Mouse (Mus musculus) myocyte (in vitro differentiated cells): ENCODE results near the gene Mto1. TPM values are rescaled to one million over a fixed set of nuclear protein-coding genes. Genes with fewer than 3 reads are reported as not detected.
"Not testable (repeated sequence)": the region's sequence is repeated elsewhere in the genome, so short reads cannot be mapped to it uniquely, and the experiment has no call there.

Experiments
- H3K27me3 ChIP-seq: one replicate; pipeline ENCODE4 v1.6.1; 2011; ENCODE audit not compliant: control insufficient read depth, insufficient read depth, insufficient read length
- H3K36me3 ChIP-seq: one replicate; pipeline ENCODE4 v1.6.1; 2011; ENCODE audit not compliant: control insufficient read depth, insufficient read depth
- H3K4me2 ChIP-seq: one replicate; pipeline ENCODE4 v1.6.1; 2011; ENCODE audit warnings: low read depth, control low read depth
- H3K4me3 ChIP-seq: one replicate; pipeline ENCODE4 v1.5.1; 2011; ENCODE audit warnings: mild to moderate bottlenecking, control low read depth, moderate library complexity
- H3K79me2 ChIP-seq: one replicate; pipeline ENCODE4 v1.6.1; 2011; ENCODE audit not compliant: control insufficient read depth, insufficient read depth
- H3ac ChIP-seq: one replicate; pipeline ENCODE4 v1.6.1; 2011; ENCODE audit not compliant: control insufficient read depth, insufficient read length
- CEBPB ChIP-seq: IDR thresholded peaks from 2 replicates; pipeline ENCODE4 v1.6.1; 2011; ENCODE audit warnings: mild to moderate bottlenecking, moderate library complexity; ENCODE audit not compliant: poor library complexity, insufficient read depth, severe bottlenecking
- E2F4 ChIP-seq: IDR thresholded peaks from one replicate; pipeline ENCODE4 v1.6.1; 2011; ENCODE audit warnings: mild to moderate bottlenecking, control low read depth, moderate library complexity; ENCODE audit not compliant: insufficient read depth
- MAX ChIP-seq: IDR thresholded peaks from one replicate; pipeline ENCODE4 v1.6.1; 2011; ENCODE audit warnings: low read depth, mild to moderate bottlenecking, control low read depth
- MYOD1 ChIP-seq, 3 experiments: IDR thresholded peaks; one replicate each; pipeline ENCODE4 v1.6.1; 2011; ENCODE audit warnings: control low read depth in 2 of 3, low read depth in 2 of 3, mild to moderate bottlenecking in 2 of 3, moderate library complexity in 1 of 3; ENCODE audit not compliant: insufficient read length in 2 of 3, control insufficient read depth in 1 of 3
- MYOG ChIP-seq, 3 experiments: IDR thresholded peaks; one replicate each; pipeline ENCODE4 v1.6.1; 2011; ENCODE audit warnings: control low read depth in 2 of 3, low read depth in 2 of 3, mild to moderate bottlenecking in 2 of 3; ENCODE audit not compliant: insufficient read length in 2 of 3, control insufficient read depth in 1 of 3, insufficient read depth in 1 of 3
- POLR2A ChIP-seq: IDR thresholded peaks from one replicate; pipeline ENCODE4 v1.6.1; 2011; ENCODE audit warnings: low read depth, mild to moderate bottlenecking, control low read depth, moderate library complexity; ENCODE audit not compliant: insufficient read length
- POLR2AphosphoS2 ChIP-seq: IDR thresholded peaks from one replicate; pipeline ENCODE4 v1.6.1; 2011; ENCODE audit warnings: low read depth, control low read depth; ENCODE audit not compliant: insufficient read length
- REST ChIP-seq: IDR thresholded peaks from one replicate; pipeline ENCODE4 v1.6.1; 2011; ENCODE audit warnings: mild to moderate bottlenecking, control low read depth, moderate library complexity; ENCODE audit not compliant: insufficient read depth, insufficient read length
- SRF ChIP-seq: IDR thresholded peaks from one replicate; pipeline ENCODE4 v1.6.1; 2011; ENCODE audit warnings: low read depth; ENCODE audit not compliant: control insufficient read depth, insufficient read length
- TCF12 ChIP-seq: IDR thresholded peaks from one replicate; pipeline ENCODE4 v1.6.1; 2011; ENCODE audit warnings: mild to moderate bottlenecking, control low read depth; ENCODE audit not compliant: poor library complexity, insufficient read depth, severe bottlenecking
- TCF3 ChIP-seq: IDR thresholded peaks from one replicate; pipeline ENCODE4 v1.6.1; 2011; ENCODE audit warnings: low read depth, control low read depth; ENCODE audit not compliant: insufficient read length
- USF1 ChIP-seq: IDR thresholded peaks from one replicate; pipeline ENCODE4 v1.6.1; 2011; ENCODE audit warnings: low read depth, mild to moderate bottlenecking, control low read depth, moderate library complexity
- polyA plus RNA-seq: library from polyadenylated mRNA; unstranded; fragments of >200 nt; fragmentation: generic; extraction: Trizol; gene quantifications from one replicate; pipeline ENCODE4 v1.2.1, GENCODE M21; 2012; ENCODE audit warnings: missing spikeins

The Mto1 gene
- polyA plus RNA-seq, 1 experiment, result 10.8 TPM

DNA sequence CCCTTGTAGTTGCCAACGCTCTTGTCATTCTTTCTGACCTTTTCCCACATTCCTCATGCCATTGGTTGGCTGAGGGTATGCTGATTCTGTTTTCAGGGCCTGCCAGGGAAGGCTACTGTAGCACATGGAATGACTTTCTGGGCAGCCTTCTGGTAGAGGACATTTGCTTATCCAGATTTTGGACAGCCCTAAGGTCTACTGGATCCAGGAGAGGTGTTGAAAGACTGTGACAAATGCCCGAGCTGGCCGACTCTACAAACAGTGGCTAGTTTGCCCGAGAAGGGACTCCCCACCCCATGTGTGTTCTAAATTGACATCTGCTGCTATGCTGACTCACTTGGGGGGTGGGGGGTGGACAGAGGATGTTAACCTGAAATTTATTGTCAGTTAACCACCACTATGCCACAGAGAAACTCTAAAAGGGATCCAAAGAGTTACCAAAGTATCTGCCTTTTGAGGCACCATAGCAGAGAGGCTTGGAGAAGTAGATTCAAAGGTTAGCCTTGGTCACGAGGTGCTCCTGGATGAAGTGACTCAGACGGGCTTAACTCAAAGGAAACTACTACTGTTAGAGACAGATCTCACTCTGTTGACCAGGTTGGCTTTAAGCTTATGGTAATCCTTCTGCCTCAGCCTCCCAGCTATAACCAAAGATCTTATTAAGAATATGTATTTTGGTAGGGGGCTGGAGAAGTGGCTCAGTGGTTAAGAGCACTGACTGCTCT, 65.9 kb downstream of the Mto1 start:
- Histone ChIP-seq H3K79me2 (no peaks in the 10 kb centered on the region), H3ac (no peak overlapping the region), H3K27me3 (no peaks in the 10 kb centered on the region), H3K36me3 (no peaks in the 10 kb centered on the region), H3K4me3 (no peak overlapping the region), H3K4me2 (peak overlapping the region; percentile 46)
- no peak for TF ChIP-seq MAX
- peak in 2 of 3 experiments; percentile 4 to 68 for TF ChIP-seq MYOD1 (IDR thresholded peaks at IDR 0.05; ENCODE audit: control insufficient read depth in 1 of 3, insufficient read length in 2 of 3, low read depth in 2 of 3)
- TF ChIP-seq TCF12, result no peak
- TF ChIP-seq E2F4, result no peak
- TF ChIP-seq TCF3, result no peak
- TF ChIP-seq USF1, result peak; percentile 71
- no peak for TF ChIP-seq SRF
- no peak for TF ChIP-seq CEBPB
- TF ChIP-seq REST, result no peak
- TF ChIP-seq MYOG (IDR thresholded peaks at IDR 0.05; ENCODE audit: control insufficient read depth in 1 of 3, insufficient read depth in 1 of 3, insufficient read length in 2 of 3, low read depth in 2 of 3), result peak in 1 of 3 experiments; percentile 48
- TF ChIP-seq POLR2A, result no peak
- no peak for TF ChIP-seq POLR2AphosphoS2

GRCm38 (mm10) chr9:78514681-78515080, 66.7 kb downstream of the Mto1 start:
- Histone ChIP-seq H3ac (no peak overlapping the region), H3K4me2 (no peak overlapping the region), H3K27me3 (no peaks in the 10 kb centered on the region), H3K4me3 (no peak overlapping the region), H3K36me3 (no peaks in the 10 kb centered on the region), H3K79me2 (no peaks in the 10 kb centered on the region)
- TF ChIP-seq MYOG (IDR thresholded peaks at IDR 0.05; ENCODE audit: control insufficient read depth in 1 of 3, insufficient read depth in 1 of 3, insufficient read length in 2 of 3, low read depth in 2 of 3) (no peak), TCF3 (no peak), POLR2AphosphoS2 (no peak), USF1 (no peak), E2F4 (no peak), MAX (no peak), CEBPB (no peak), REST (no peak), POLR2A (no peak), MYOD1 (IDR thresholded peaks at IDR 0.05; ENCODE audit: control insufficient read depth in 1 of 3, insufficient read length in 2 of 3, low read depth in 2 of 3) (no peak), TCF12 (no peak), SRF (no peak)

DNA sequence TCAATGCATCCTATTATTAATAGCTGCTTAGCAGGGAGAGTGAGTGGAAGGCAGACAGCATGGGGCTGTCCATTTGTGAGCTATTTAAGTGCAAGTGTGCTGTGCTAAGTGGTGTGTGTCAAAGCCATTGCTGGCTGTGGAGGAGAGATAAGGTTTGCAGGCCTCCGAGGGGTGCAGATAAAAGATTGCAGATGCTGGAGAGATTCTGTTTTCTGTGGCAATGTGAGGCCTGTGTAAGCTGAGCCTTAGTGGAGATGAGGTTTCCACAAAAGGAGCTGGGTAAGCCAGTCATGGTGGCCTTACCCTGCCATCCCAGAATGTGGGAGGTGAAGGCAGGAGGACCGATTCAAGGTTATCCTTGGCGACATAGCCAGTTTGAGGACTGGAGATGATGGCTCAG, 68.1 kb downstream of the Mto1 start:
- Histone ChIP-seq H3K4me3 (no peak overlapping the region), H3K79me2 (no peaks in the 10 kb centered on the region), H3K4me2 (no peak overlapping the region), H3K36me3 (no peaks in the 10 kb centered on the region), H3K27me3 (no peaks in the 10 kb centered on the region), H3ac (no peak overlapping the region)
- TF ChIP-seq USF1, result no peak
- TF ChIP-seq REST, result no peak
- TF ChIP-seq MYOD1 (IDR thresholded peaks at IDR 0.05; ENCODE audit: control insufficient read depth in 1 of 3, insufficient read length in 2 of 3, low read depth in 2 of 3), result no peak
- no peak for TF ChIP-seq MYOG (IDR thresholded peaks at IDR 0.05; ENCODE audit: control insufficient read depth in 1 of 3, insufficient read depth in 1 of 3, insufficient read length in 2 of 3, low read depth in 2 of 3)
- TF ChIP-seq SRF, result no peak
- TF ChIP-seq TCF3, result no peak
- no peak for TF ChIP-seq E2F4
- TF ChIP-seq CEBPB, result no peak

- H3K36me3 ChIP-seq, H3K4me2 ChIP-seq: not testable (repeated sequence)
Measured at GRCm38 (mm10) chr9:78517237-78517636, 69.2 kb downstream of the Mto1 start.

DNA sequence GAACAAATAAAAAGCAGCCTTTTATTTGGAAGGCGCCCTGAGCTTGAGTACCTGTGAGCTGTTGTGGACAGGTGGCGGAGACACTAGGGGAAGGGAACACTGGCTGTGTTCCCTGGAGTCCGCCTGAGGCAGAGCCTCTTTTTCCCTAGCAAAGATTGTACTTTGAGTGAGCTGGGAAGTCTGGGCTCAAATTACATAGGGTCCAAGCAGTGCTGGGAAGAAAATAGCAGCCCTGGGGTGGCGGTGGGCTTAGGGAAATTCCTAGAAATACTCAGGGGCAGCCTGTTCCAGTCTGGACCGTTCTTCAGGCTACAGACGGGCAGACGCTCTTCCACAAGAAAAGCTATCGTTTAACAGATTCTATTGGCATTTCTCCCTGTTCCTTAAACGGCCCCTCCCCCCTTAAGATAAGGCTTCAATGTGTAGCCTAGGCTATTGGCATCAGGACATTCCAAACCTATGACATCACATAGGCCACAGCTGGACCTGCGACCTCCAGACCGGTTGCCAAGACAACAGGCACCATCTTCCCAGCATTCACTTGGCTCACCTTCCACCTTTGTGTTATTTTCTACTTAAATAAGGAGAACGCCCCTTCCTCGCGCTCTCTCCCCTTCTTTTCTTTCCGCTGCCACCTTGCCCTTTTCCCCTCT, 72.2 kb downstream of the Mto1 start:
- no peak for TF ChIP-seq TCF12
- no peak for TF ChIP-seq TCF3
- no peak for TF ChIP-seq USF1
- no peak for TF ChIP-seq POLR2A
- no peak for TF ChIP-seq SRF
- TF ChIP-seq REST, result no peak
- Histone ChIP-seq H3K27me3 (no peaks in the 10 kb centered on the region), H3K36me3 (no peaks in the 10 kb centered on the region), H3K4me2 (peak overlapping the region; percentile 86), H3K4me3 (peak overlapping the region; percentile 37), H3K79me2 (no peaks in the 10 kb centered on the region), H3ac (no peak overlapping the region)

More at GRCm38 (mm10) chr9:78517237-78517636, 69.2 kb downstream of the Mto1 start:
- H3ac ChIP-seq, H3K27me3 ChIP-seq, H3K4me3 ChIP-seq, H3K79me2 ChIP-seq: not testable (repeated sequence)
